Mouse (Mus musculus) C2C12 (cell line): ENCODE data around the gene Zc3h18.

ENCODE experiments used
- CEBPB ChIP-seq: IDR thresholded peaks from one replicate; pipeline ENCODE4 v1.6.1; 2011; ENCODE audit warnings: low read depth, mild to moderate bottlenecking, control low read depth, moderate library complexity
- CTCF ChIP-seq: IDR thresholded peaks from one replicate; pipeline ENCODE4 v1.5.1; 2011; ENCODE audit not compliant: control insufficient read depth, insufficient read depth, insufficient read length
- FOSL1 ChIP-seq: IDR thresholded peaks from one replicate; pipeline ENCODE4 v1.8.0; 2011; ENCODE audit warnings: mild to moderate bottlenecking, low read length; ENCODE audit not compliant: poor library complexity, insufficient read depth, severe bottlenecking
- MAX ChIP-seq: IDR thresholded peaks from one replicate; pipeline ENCODE4 v1.6.1; 2011; ENCODE audit warnings: mild to moderate bottlenecking, control low read depth
- MYOD1 ChIP-seq: IDR thresholded peaks from one replicate; pipeline ENCODE4 v1.6.1; 2011; ENCODE audit warnings: low read depth; ENCODE audit not compliant: control insufficient read depth, insufficient read length
- MYOG ChIP-seq: IDR thresholded peaks from one replicate; pipeline ENCODE4 v1.6.1; 2011; ENCODE audit not compliant: control insufficient read depth, insufficient read length; ENCODE audit errors: extremely low read depth
- USF1 ChIP-seq: IDR thresholded peaks from one replicate; pipeline ENCODE4 v1.6.1; 2011; ENCODE audit warnings: low read depth, mild to moderate bottlenecking, control low read depth, moderate library complexity

GRCm38 (mm10) chr8:122414311-122414710 is 37.9 kb downstream of the Zc3h18 start:
- TF ChIP-seq MAX: no peak
- no peak for TF ChIP-seq CTCF
- TF ChIP-seq USF1: no peak
- TF ChIP-seq MYOG: no peak
- no peak for TF ChIP-seq CEBPB
- TF ChIP-seq MYOD1: no peak
- no peak for TF ChIP-seq FOSL1
